ENCODE assay signal across 19 mouse cellular contexts in genomic region chr8:114399273-114399672, GRCm38 (mm10). TPM values are rescaled to one million over a fixed set of nuclear protein-coding genes. Genes with fewer than 3 reads are reported as not detected.
DNase-seq lines count a peak whose midpoint lies in the region.
"Had no signal": no experiment of that assay in that cellular context is flagged by ENCODE, and none has a peak within 500 bp of the region (broad histone marks: within the 10 kb centered on the region; RNA-seq: fewer than 3 reads in every experiment).

No protein-coding gene starts in this region.

- intact Hi-C loops in heart, postnatal 10 days (cut with DNase I): no loop called here

- peak; percentile 73 for DNase-seq in heart, adult 11 months
- no peak for DNase-seq in heart, postnatal 10 days
- peak; percentile 79 for DNase-seq in R1 (ENCODE audit: low read depth, low spot score)
- no peak for DNase-seq in cerebellum, postnatal 25 days
- no peak for DNase-seq in frontal cortex, postnatal 10 days (ENCODE audit: low spot score in 2 of 2)
- DNase-seq: adrenal gland, adult 8-10 months; adrenal gland, postnatal 14 days; adrenal gland, postnatal 36 days; B cell, adult 2 months; cerebellum, adult 11-12 months; cerebellum, adult 2 months; cerebellum, adult 9-10 months; cerebellum, postnatal 10 days; cerebellum, postnatal 36 days; embryo, embryonic 11 days had no signal

RNA-seq across cellular contexts. Expression of gene Clec3a, which starts 18.6 kb away (rescaled TPM):
- total RNA-seq in heart, postnatal 10 days (2021): not detected
- total RNA-seq: adrenal gland, adult 18-20 months; adrenal gland, adult 8-10 months; adrenal gland, postnatal 14 days; adrenal gland, postnatal 36 days; CH12.LX; common myeloid progenitor, adult 5-6 weeks; G1E had no signal

RNA-seq across cellular contexts. Expression of gene Wwox, which starts 40.2 kb away (rescaled TPM):
- total RNA-seq in heart, postnatal 10 days (2021): 1 to 10 TPM; 7.4 to 8.1 TPM

Comparison
In these comparisons a context has a peak if more than half of its experiments do, and no peak if none do; other contexts are left out.
1. DNase-seq: peak in heart, adult 11 months (single experiment) and R1 (single experiment); none in heart, postnatal 10 days (0 of 2), cerebellum, postnatal 25 days (0 of 2) and frontal cortex, postnatal 10 days (0 of 2).